Mouse (Mus musculus): ENCODE results near the gene Ucp3.

DNA sequence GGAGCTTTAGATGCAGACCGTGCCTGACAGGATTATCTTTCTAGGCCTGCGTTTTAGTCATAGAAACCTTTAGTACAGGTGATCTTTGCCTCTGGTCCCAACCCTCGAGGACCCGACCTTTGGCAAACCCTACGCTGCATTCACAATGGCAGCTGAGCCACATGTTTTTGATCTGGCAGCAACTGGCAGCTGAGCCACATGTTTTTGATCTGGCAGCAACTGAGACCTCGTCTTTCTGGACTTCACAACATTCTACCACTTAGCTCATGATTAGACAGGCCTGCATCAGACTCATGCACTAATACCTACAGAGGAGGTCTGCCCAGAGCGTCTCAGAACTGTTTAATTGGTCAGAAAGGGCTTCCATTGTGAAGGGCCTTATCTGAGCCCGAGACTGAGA, 22.3 kb downstream of the Ucp3 start:
- TF ChIP-seq CTCF (conservative IDR thresholded peaks at IDR 0.05; ENCODE audit: insufficient read depth, insufficient read length, low read depth, low read length) (no peak), POLR2A (IDR thresholded peaks at IDR 0.05; ENCODE audit: low read depth, low read length) (no peak)
